Mouse (Mus musculus) lung, postnatal 0 days (tissue): Measurements from ENCODE around the gene Aff3.

ENCODE experiments used
- CTCF ChIP-seq: IDR thresholded peaks from 2 replicates; pipeline ENCODE4 v1.5.1; 2016; ENCODE audit warnings: antibody characterized with exemption, mild to moderate bottlenecking
- EP300 ChIP-seq: IDR thresholded peaks from 2 replicates; pipeline ENCODE4 v1.6.1; 2016; ENCODE audit warnings: antibody characterized with exemption, mild to moderate bottlenecking, control low read depth

DNA sequence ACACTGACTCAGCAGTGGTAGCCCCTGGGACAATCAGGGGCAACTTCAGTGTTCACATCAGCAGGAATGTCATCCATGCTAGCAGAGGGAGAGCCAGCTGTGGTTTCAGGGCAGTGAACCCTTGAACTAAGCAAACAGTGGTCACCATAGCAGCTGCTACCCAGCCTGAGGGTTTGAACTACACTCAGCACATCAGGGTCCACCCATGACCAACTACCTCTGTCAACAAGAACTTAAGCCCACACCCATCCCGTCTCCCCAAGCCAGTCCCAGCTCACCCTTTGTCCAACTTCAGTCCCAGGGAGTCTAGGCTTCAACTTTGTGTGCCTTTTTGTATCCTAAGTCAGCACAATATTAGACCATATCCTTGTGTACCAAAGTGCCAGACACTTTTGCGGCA, 176.9 kb downstream of the Aff3 start:
- TF ChIP-seq EP300 (no peak), CTCF (no peak)
